ENCODE assay signal across 10 mouse cellular contexts in genomic region chr14:47515636-47516035, GRCm38 (mm10). TPM values are rescaled to one million over a fixed set of nuclear protein-coding genes. Genes with fewer than 3 reads are reported as not detected.
A peak's percentile ranks its signal among the peaks of the same experiment; 100 is the strongest.
DNase-seq lines count a peak whose midpoint lies in the region; ATAC-seq and TF ChIP-seq lines count a peak whose summit lies in the region.
"Had no signal": no experiment of that assay in that cellular context is flagged by ENCODE, and none has a peak within 500 bp of the region (broad histone marks: within the 10 kb centered on the region; RNA-seq: fewer than 3 reads in every experiment).

No protein-coding gene starts in this region.

- intact Hi-C loops in heart, postnatal 14 days (cut with DNase I) = no loop called here
- intact Hi-C loops in gastrocnemius, postnatal 36 days (cut with DNase I) = loop anchor here (5.0 kb wide), 1 partner anchor 33 kb away; no protein-coding TSS in a partner anchor

- 75% methylated on average over 8 of the region's 8 CpGs for WGBS in heart, embryonic 15.5 days
- WGBS in liver, embryonic 14.5 days (ENCODE audit: insufficient replicate concordance) = 25% methylated on average over 8 of the region's 8 CpGs

- in situ Hi-C loops in CH12.LX (cut with MboI; ENCODE audit: low pct_ligation_motif_present, low pct_unique_long_range_greater_than_20kb, low sequenced_read_pairs) = no loop called here

- H3K27ac ChIP-seq in heart, embryonic 15.5 days = peak overlapping the region; percentile 51
- no peak overlapping the region for H3K27ac ChIP-seq in CH12.LX (ENCODE audit: insufficient read depth, low read depth)
- H3K27ac ChIP-seq in liver, embryonic 14.5 days = peak overlapping the region; percentile 95
- H3K27ac ChIP-seq: hindbrain, embryonic 14.5 days; limb, embryonic 13.5 days had no signal

- dilution Hi-C loops in CH12.LX (cut with MboI; ENCODE audit: extremely low pct_ligation_motif_present, extremely low pct_unique_long_range_greater_than_20kb, low sequenced_read_pairs) = no loop called here

- TF ChIP-seq RAD21 in CH12.LX (IDR thresholded peaks at IDR 0.05; ENCODE audit: low read depth, low read length) = no peak

- TF ChIP-seq EP300 in CH12.LX (IDR thresholded peaks at IDR 0.05; ENCODE audit: low read length) = no peak
- TF ChIP-seq EP300 in liver, embryonic 14.5 days (IDR thresholded peaks at IDR 0.05; ENCODE audit: low read depth) = peak; percentile 93

- no peak overlapping the region for H3K9ac ChIP-seq in heart, embryonic 15.5 days
- no peak overlapping the region for H3K9ac ChIP-seq in CH12.LX (ENCODE audit: insufficient read depth, low read depth)
- H3K9ac ChIP-seq in liver, embryonic 14.5 days (replicated peaks) = peak overlapping the region; percentile 62
- H3K9ac ChIP-seq: hindbrain, embryonic 14.5 days; limb, embryonic 13.5 days had no signal

- H3K4me1 ChIP-seq in heart, embryonic 15.5 days (replicated peaks) = peaks cover 13% of the 10 kb centered on the region
- peaks cover 0 to 28% of the 10 kb centered on the region in 2 experiments; a peak in 2 of 4 replicates for H3K4me1 ChIP-seq in CH12.LX (ENCODE audit: control insufficient read depth in 1 of 2, insufficient read depth in 2 of 2)
- H3K4me1 ChIP-seq in liver, embryonic 14.5 days (replicated peaks; ENCODE audit: control insufficient read depth in 2 of 2, insufficient read depth in 2 of 2, low read length in 1 of 2) = peaks cover 67 to 73% of the 10 kb centered on the region in 2 experiments

- no peak for DNase-seq in heart, postnatal 14 days
- no peak for DNase-seq in CH12.LX (ENCODE audit: extremely low read depth)
- peak; percentile 74 for DNase-seq in c-Kit-positive CD71-positive TER-119-negative erythroid progenitor cells, embryonic 14.5 days (ENCODE audit: low read depth)
- DNase-seq in liver, embryonic 14.5 days (ENCODE audit: low read depth in 3 of 3, low spot score in 3 of 3) = peak; percentile 89 to 95 (median 91)
- no peak for DNase-seq in ovary, postnatal 10 days (ENCODE audit: low spot score)
- DNase-seq in cerebellum, adult 9-10 months = no peak
- no peak for DNase-seq in gastrocnemius, postnatal 36 days

- ATAC-seq in heart, embryonic 15.5 days (replicated peaks; ENCODE audit: insufficient number of reproducible peaks, insufficient read depth, low FRiP score, low read depth) = no peak
- ATAC-seq in liver, embryonic 14.5 days (ENCODE audit: insufficient read depth) = peak; percentile 89

- no peaks in the 10 kb centered on the region; the same call in 1 of the 2 replicates for H3K79me2 ChIP-seq in CH12.LX (replicated peaks; ENCODE audit: control insufficient read depth, extremely low read depth, insufficient read depth, poor library complexity, severe bottlenecking)

- no peaks in the 10 kb centered on the region for H3K27me3 ChIP-seq in heart, embryonic 15.5 days
- H3K27me3 ChIP-seq in CH12.LX (replicated peaks) = no peaks in the 10 kb centered on the region
- no peaks in the 10 kb centered on the region for H3K27me3 ChIP-seq in liver, embryonic 14.5 days (ENCODE audit: control insufficient read depth, insufficient read depth, low read length)
- H3K27me3 ChIP-seq: limb, embryonic 13.5 days had no signal

- TF ChIP-seq CTCF in CH12.LX (conservative IDR thresholded peaks at IDR 0.05 in 1 of 2, IDR thresholded peaks at IDR 0.05 in 1 of 2; ENCODE audit: low read depth in 2 of 2, low read length in 2 of 2) = peak in 1 of 2 experiments; percentile 15; a peak in 1 of 4 replicates
- peak; percentile 64 for TF ChIP-seq CTCF in liver, embryonic 14.5 days (IDR thresholded peaks at IDR 0.05; ENCODE audit: low read depth)

- H3K36me3 ChIP-seq in heart, embryonic 15.5 days = no peaks in the 10 kb centered on the region
- H3K36me3 ChIP-seq in CH12.LX (replicated peaks in 1 of 2; ENCODE audit: control insufficient read depth in 1 of 2, insufficient read depth in 1 of 2, low read length in 1 of 2) = peaks cover 0 to 44% of the 10 kb centered on the region in 2 experiments
- H3K36me3 ChIP-seq in liver, embryonic 14.5 days (replicated peaks; ENCODE audit: control insufficient read depth, insufficient read depth, low read depth) = peaks cover 13% of the 10 kb centered on the region

- H3K4me3 ChIP-seq in heart, embryonic 15.5 days = no peak overlapping the region
- H3K4me3 ChIP-seq in CH12.LX (replicated peaks in 1 of 3; ENCODE audit: low read depth in 2 of 3, low read length in 2 of 3, poor library complexity in 1 of 3) = no peak overlapping the region
- H3K4me3 ChIP-seq in liver, embryonic 14.5 days (ENCODE audit: insufficient read depth in 1 of 2, low read depth in 2 of 2, low read length in 2 of 2) = peak overlapping the region in 1 of 2 experiments; percentile 15; a peak in 1 of 4 replicates
- H3K4me3 ChIP-seq: limb, embryonic 13.5 days had no signal

- H3K9me3 ChIP-seq in heart, embryonic 15.5 days (replicated peaks) = no peaks in the 10 kb centered on the region
- no peaks in the 10 kb centered on the region for H3K9me3 ChIP-seq in CH12.LX (replicated peaks; ENCODE audit: low read length)
- no peaks in the 10 kb centered on the region for H3K9me3 ChIP-seq in liver, embryonic 14.5 days (ENCODE audit: control insufficient read depth, low read length)
- H3K9me3 ChIP-seq: limb, embryonic 13.5 days had no signal

- no peak for TF ChIP-seq POLR2A in CH12.LX (IDR thresholded peaks at IDR 0.05; ENCODE audit: low read depth, low read length)

- H3K4me2 ChIP-seq in heart, embryonic 15.5 days = no peak overlapping the region
- H3K4me2 ChIP-seq in CH12.LX (ENCODE audit: insufficient read depth, low read depth, poor library complexity, severe bottlenecking) = no peak overlapping the region
- peak overlapping the region; percentile 59 for H3K4me2 ChIP-seq in liver, embryonic 14.5 days (ENCODE audit: low read depth)
- H3K4me2 ChIP-seq: hindbrain, embryonic 14.5 days; limb, embryonic 13.5 days had no signal

TF ChIP-seq in CH12.LX, 34 proteins besides CTCF, POLR2A, EP300 and RAD21:
- TF ChIP-seq MEF2A (IDR thresholded peaks at IDR 0.05; ENCODE audit: borderline replicate concordance, low read depth, low read length) (no peak), ZNF384 (IDR thresholded peaks at IDR 0.05; ENCODE audit: low read depth, low read length) (0 out of 2 replicates have a peak, but pooled peaks have one; percentile 30), RCOR1 (conservative IDR thresholded peaks at IDR 0.05; ENCODE audit: low read depth, low read length) (no peak), PAX5 (IDR thresholded peaks at IDR 0.05; ENCODE audit: low read length) (no peak), POLR2AphosphoS2 (IDR thresholded peaks at IDR 0.05; ENCODE audit: low read depth, low read length) (no peak)

RNA-seq across cellular contexts. Expression of gene Atg14, which starts 54.8 kb away (rescaled TPM):
- 10.9 and 11.5 TPM in 2 replicates for polyA plus RNA-seq in heart, embryonic 15.5 days (2015; fragmentation: Nextera tagmentation; extraction: Ambion mirVana)
- 1 to 10 TPM; 8.1 to 9.8 TPM for total RNA-seq in heart, postnatal 14 days (2021)
- total RNA-seq in CH12.LX (2012; rRNA removed) = 3.6 and 4.7 TPM in 2 replicates
- total RNA-seq in CH12.LX (2014; rRNA removed) = 2.8 and 3.2 TPM in 2 replicates
- polyA plus RNA-seq in CH12.LX (2012; ENCODE audit: insufficient read length, low read depth) = 8.4 and 9.4 TPM in 2 replicates
- 3.0 and 3.7 TPM in 2 replicates for polyA plus RNA-seq in liver, embryonic 14.5 days (2012; rRNA removed)
- polyA plus RNA-seq in liver, embryonic 14.5 days (2014; fragmentation: Nextera tagmentation; extraction: Ambion mirVana) = 5.9 and 6.1 TPM in 2 replicates
- total RNA-seq in gastrocnemius, postnatal 36 days (2021) = 1 to 10 TPM; 6.0 to 8.1 TPM

Comparison
In these comparisons a context has a peak if more than half of its experiments do, and no peak if none do; other contexts are left out.
1. DNase-seq: peak in c-Kit-positive CD71-positive TER-119-negative erythroid progenitor cells, embryonic 14.5 days (single experiment) and liver, embryonic 14.5 days (3 of 3); none in heart, postnatal 14 days (0 of 2), CH12.LX (single experiment), ovary, postnatal 10 days (single experiment), cerebellum, adult 9-10 months (single experiment) and gastrocnemius, postnatal 36 days (0 of 2).